In the genomic region with DNA sequence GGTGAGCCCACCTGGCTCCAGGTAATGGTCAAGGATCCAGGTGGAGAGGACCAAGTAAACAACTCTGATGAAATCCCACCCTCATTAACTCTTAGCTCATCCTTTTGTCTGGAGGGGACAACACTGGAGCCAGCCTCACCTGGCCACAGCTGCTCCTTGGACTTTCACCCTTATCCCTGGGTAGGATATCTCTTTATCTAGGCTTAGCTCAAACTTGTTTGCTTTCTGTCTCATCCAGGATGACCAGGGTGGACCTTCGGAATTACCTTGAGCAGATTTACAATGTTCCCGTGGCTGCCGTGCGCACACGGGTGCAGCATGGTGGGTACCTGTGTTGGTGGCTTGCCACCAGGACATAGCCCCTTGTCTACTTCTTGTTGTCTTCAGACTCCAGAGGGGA, we compare ENCODE assay signal across 14 mouse cellular contexts. TPM values are rescaled to one million over a fixed set of nuclear protein-coding genes. Genes with fewer than 3 reads are reported as not detected.
DNase-seq lines count a peak whose midpoint lies in the region; ATAC-seq and TF ChIP-seq lines count a peak whose summit lies in the region.
"Had no signal": no experiment of that assay in that cellular context is flagged by ENCODE, and none has a peak within 500 bp of the region (broad histone marks: within the 10 kb centered on the region; RNA-seq: fewer than 3 reads in every experiment).

No protein-coding gene starts in this region.

- H3K9me3 ChIP-seq in heart, embryonic 14.5 days (ENCODE audit: control insufficient read depth, low read length): no peaks in the 10 kb centered on the region
- no peaks in the 10 kb centered on the region for H3K9me3 ChIP-seq in lung, embryonic 16.5 days (ENCODE audit: control insufficient read depth, low read length)
- no peaks in the 10 kb centered on the region for H3K9me3 ChIP-seq in limb, embryonic 15.5 days
- H3K9me3 ChIP-seq in stomach, postnatal 0 days (ENCODE audit: control insufficient read depth, low read length): no peaks in the 10 kb centered on the region
- H3K9me3 ChIP-seq: forebrain, embryonic 15.5 days; G1E; midbrain, embryonic 12.5 days had no signal

- H3K36me3 ChIP-seq in heart, embryonic 14.5 days (ENCODE audit: control insufficient read depth, insufficient read depth, low read length): peaks cover 16% of the 10 kb centered on the region; the same call in 1 of the 2 replicates
- H3K36me3 ChIP-seq in lung, embryonic 16.5 days (ENCODE audit: control insufficient read depth, insufficient read depth, low read length): peaks cover 3% of the 10 kb centered on the region
- H3K36me3 ChIP-seq in limb, embryonic 15.5 days: no peaks in the 10 kb centered on the region
- H3K36me3 ChIP-seq in stomach, postnatal 0 days (ENCODE audit: control insufficient read depth, insufficient read depth, low read length): no peaks in the 10 kb centered on the region

- H3K27ac ChIP-seq in heart, embryonic 14.5 days (replicated peaks in 1 of 2; ENCODE audit: control insufficient read depth in 1 of 2, insufficient read depth in 1 of 2, low read depth in 2 of 2, low read length in 2 of 2): peak overlapping the region; percentile 87 to 96
- peak overlapping the region; percentile 85 for H3K27ac ChIP-seq in lung, embryonic 16.5 days (ENCODE audit: low read length)
- H3K27ac ChIP-seq in limb, embryonic 15.5 days: peak overlapping the region; percentile 97
- H3K27ac ChIP-seq in stomach, postnatal 0 days (replicated peaks): peak overlapping the region; percentile 97
- H3K27ac ChIP-seq in cerebellum, adult 2 months (ENCODE audit: insufficient read depth, low read length): no peak overlapping the region
- H3K27ac ChIP-seq: forebrain, embryonic 15.5 days; midbrain, embryonic 12.5 days had no signal

- TF ChIP-seq POLR2A in cerebellum, adult 2 months (IDR thresholded peaks at IDR 0.05; ENCODE audit: borderline replicate concordance, insufficient read depth, low read length): no peak

- no peak for ATAC-seq in heart, embryonic 14.5 days (ENCODE audit: insufficient number of reproducible peaks, insufficient read depth, low FRiP score, low read depth)
- no peak for ATAC-seq in lung, embryonic 16.5 days (ENCODE audit: low read depth)
- ATAC-seq in limb, embryonic 15.5 days (ENCODE audit: insufficient number of reproducible peaks, low FRiP score, low TSS enrichment, low read depth): no peak
- no peak for ATAC-seq in stomach, postnatal 0 days (ENCODE audit: low FRiP score, low TSS enrichment)
- ATAC-seq: forebrain, embryonic 15.5 days had no signal

- 97% methylated on average over 5 of the region's 5 CpGs for WGBS in heart, embryonic 14.5 days
- WGBS in lung, embryonic 16.5 days: 82% methylated on average over 5 of the region's 5 CpGs
- WGBS in limb, embryonic 15.5 days: 95% methylated on average over 5 of the region's 5 CpGs
- WGBS in stomach, postnatal 0 days: 92% methylated on average over 5 of the region's 5 CpGs
- WGBS in cerebellum, adult 2 months: 96% methylated on average over 5 of the region's 5 CpGs

- H3K4me2 ChIP-seq in heart, embryonic 14.5 days (ENCODE audit: low read length): no peak overlapping the region
- H3K4me2 ChIP-seq in lung, embryonic 16.5 days (ENCODE audit: low read depth, low read length): no peak overlapping the region
- no peak overlapping the region for H3K4me2 ChIP-seq in limb, embryonic 15.5 days
- no peak overlapping the region for H3K4me2 ChIP-seq in stomach, postnatal 0 days (replicated peaks; ENCODE audit: low read depth)
- H3K4me2 ChIP-seq: forebrain, embryonic 15.5 days; midbrain, embryonic 12.5 days had no signal

- peaks cover 38 to 53% of the 10 kb centered on the region in 2 experiments for H3K4me1 ChIP-seq in heart, embryonic 14.5 days (ENCODE audit: control insufficient read depth in 2 of 2, insufficient read depth in 2 of 2, low read length in 2 of 2)
- H3K4me1 ChIP-seq in lung, embryonic 16.5 days (replicated peaks; ENCODE audit: control insufficient read depth, insufficient read depth, low read length): peaks cover 60% of the 10 kb centered on the region
- peaks cover 81% of the 10 kb centered on the region for H3K4me1 ChIP-seq in limb, embryonic 15.5 days
- H3K4me1 ChIP-seq in stomach, postnatal 0 days (replicated peaks; ENCODE audit: control insufficient read depth, insufficient read depth): peaks cover 19% of the 10 kb centered on the region
- peaks cover 10% of the 10 kb centered on the region for H3K4me1 ChIP-seq in cerebellum, adult 2 months (ENCODE audit: control insufficient read depth, insufficient read depth, low read length)

- H3K4me3 ChIP-seq in heart, embryonic 14.5 days (ENCODE audit: control insufficient read depth in 1 of 2, insufficient read depth in 1 of 2, low read depth in 1 of 2, low read length in 2 of 2): no peak overlapping the region
- H3K4me3 ChIP-seq in lung, embryonic 16.5 days (ENCODE audit: low read length): no peak overlapping the region
- no peak overlapping the region for H3K4me3 ChIP-seq in limb, embryonic 15.5 days
- H3K4me3 ChIP-seq in stomach, postnatal 0 days (ENCODE audit: low read depth, low read length): no peak overlapping the region
- no peak overlapping the region for H3K4me3 ChIP-seq in cerebellum, adult 2 months (replicated peaks; ENCODE audit: insufficient read depth, low read depth, low read length)
- H3K4me3 ChIP-seq: forebrain, embryonic 15.5 days; midbrain, embryonic 12.5 days had no signal

- H3K9ac ChIP-seq in heart, embryonic 14.5 days (ENCODE audit: low read length): no peak overlapping the region
- H3K9ac ChIP-seq in lung, embryonic 16.5 days (ENCODE audit: low read length): no peak overlapping the region; the same call in 1 of the 2 replicates
- no peak overlapping the region for H3K9ac ChIP-seq in limb, embryonic 15.5 days
- no peak overlapping the region for H3K9ac ChIP-seq in stomach, postnatal 0 days (ENCODE audit: low read length)
- H3K9ac ChIP-seq: forebrain, embryonic 15.5 days; midbrain, embryonic 12.5 days had no signal

- no peaks in the 10 kb centered on the region for H3K27me3 ChIP-seq in heart, embryonic 14.5 days (ENCODE audit: control insufficient read depth, insufficient read depth, low read length)
- H3K27me3 ChIP-seq in lung, embryonic 16.5 days (ENCODE audit: control insufficient read depth, insufficient read depth, low read depth, low read length): no peaks in the 10 kb centered on the region
- H3K27me3 ChIP-seq in limb, embryonic 15.5 days: no peaks in the 10 kb centered on the region
- H3K27me3 ChIP-seq in stomach, postnatal 0 days (ENCODE audit: control insufficient read depth, insufficient read depth, low read length): no peaks in the 10 kb centered on the region
- H3K27me3 ChIP-seq in cerebellum, adult 2 months (ENCODE audit: control insufficient read depth, insufficient read depth, low read length): no peaks in the 10 kb centered on the region
- H3K27me3 ChIP-seq: forebrain, embryonic 15.5 days had no signal

- no peak for TF ChIP-seq EP300 in stomach, postnatal 0 days (optimal IDR thresholded peaks at IDR 0.05)

- TF ChIP-seq CTCF in stomach, postnatal 0 days (IDR thresholded peaks at IDR 0.05; ENCODE audit: low read depth): no peak
- TF ChIP-seq CTCF in cerebellum, adult 2 months (IDR thresholded peaks at IDR 0.05; ENCODE audit: borderline replicate concordance, insufficient read depth, low read depth, low read length): no peak

- no peak for DNase-seq in heart, adult 8-10 months (ENCODE audit: low spot score)
- DNase-seq in lung, postnatal 25 days (ENCODE audit: low spot score): no peak
- DNase-seq in stomach, postnatal 0 days (ENCODE audit: low spot score): no peak
- DNase-seq in layer of hippocampus, postnatal 25 days (ENCODE audit: extremely low spot score in 1 of 2, low spot score in 1 of 2): no peak
- DNase-seq in cerebellum, adult 2 months: no peak
- DNase-seq: cerebellum, adult 11 months; kidney, adult 9 months had no signal

RNA-seq across cellular contexts. Expression of gene Mrpl23, which starts 3.3 kb away (rescaled TPM):
- polyA plus RNA-seq in heart, embryonic 14.5 days (2014; fragmentation: Nextera tagmentation; extraction: Ambion mirVana): 23.5 and 23.8 TPM in 2 replicates
- total RNA-seq in heart, adult 8-10 months (2022): 10 to 100 TPM in 2 of 4 experiments, 1 to 10 TPM in 1, under 1 TPM in 1; 0.90 to 35.4 (median 16.1) TPM
- polyA plus RNA-seq in lung, embryonic 16.5 days (2015; fragmentation: Nextera tagmentation; extraction: Ambion mirVana): 17.2 and 22.4 TPM in 2 replicates
- polyA plus RNA-seq in limb, embryonic 15.5 days (2015; fragmentation: Nextera tagmentation; extraction: Ambion mirVana): 28.8 and 30.5 TPM in 2 replicates
- 17.7 and 19.4 TPM in 2 replicates for polyA plus RNA-seq in stomach, postnatal 0 days (2015; fragmentation: Nextera tagmentation; extraction: Ambion mirVana)
- 1 to 10 TPM; 5.8 to 6.7 TPM for total RNA-seq in layer of hippocampus, postnatal 25 days (2021)
- 81.9 and 87.2 TPM in 2 replicates for polyA plus RNA-seq in cerebellum, adult 2 months (2012; rRNA removed)

RNA-seq across cellular contexts. Expression of gene Tnnt3, which starts 37.2 kb away (rescaled TPM):
- polyA plus RNA-seq in heart, embryonic 14.5 days (2014; fragmentation: Nextera tagmentation; extraction: Ambion mirVana): 3.9 and 5.8 TPM in 2 replicates
- 10 to 100 TPM in 1 of 4 experiments, 1 to 10 TPM in 3; 7.6 to 13.6 (median 9.6) TPM for total RNA-seq in heart, adult 8-10 months (2022)
- polyA plus RNA-seq in lung, embryonic 16.5 days (2015; fragmentation: Nextera tagmentation; extraction: Ambion mirVana): 17.9 and 50.7 TPM in 2 replicates
- polyA plus RNA-seq in limb, embryonic 15.5 days (2015; fragmentation: Nextera tagmentation; extraction: Ambion mirVana): 154 and 517 TPM in 2 replicates
- polyA plus RNA-seq in stomach, postnatal 0 days (2015; fragmentation: Nextera tagmentation; extraction: Ambion mirVana): 8.0 and 11.7 TPM in 2 replicates
- total RNA-seq in layer of hippocampus, postnatal 25 days (2021): not detected
- polyA plus RNA-seq in cerebellum, adult 2 months (2012; rRNA removed): 0.39 and 0.65 TPM in 2 replicates
- total RNA-seq: G1E had no signal
- polyA plus RNA-seq: G1E; testis, adult 2 months had no signal
